Mouse (Mus musculus) cortical plate, adult 2 months (tissue): ENCODE measurements around the gene Lpin3.

Experiments
- CTCF ChIP-seq: fragments of 200-500 bp; IDR thresholded peaks from 2 replicates; pipeline ENCODE4 v1.5.1; 2011; ENCODE audit warnings: mild to moderate bottlenecking, control low read depth, low read length; ENCODE audit not compliant: insufficient read depth; ENCODE audit errors: extremely low read depth
- POLR2A ChIP-seq: fragments of 200-500 bp; IDR thresholded peaks from 2 replicates; pipeline ENCODE4 v1.6.1; 2011; ENCODE audit warnings: mild to moderate bottlenecking, low read length, control low read depth; ENCODE audit not compliant: insufficient read depth; ENCODE audit errors: extremely low read depth

- TF ChIP-seq CTCF (no peak), POLR2A (no peak)
Measured at GRCm38 (mm10) chr2:160932325-160932724, 51.9 kb downstream of the Lpin3 start.
